Mouse (Mus musculus) adrenal gland, postnatal 10 days (tissue): ENCODE data around the gene Cd300ld. TPM values are rescaled to one million over a fixed set of nuclear protein-coding genes. Genes with fewer than 3 reads are reported as not detected.
"Not testable (repeated sequence)": the region's sequence is repeated elsewhere in the genome, so short reads cannot be mapped to it uniquely, and the experiment has no call there.

Experiments used
- DNase-seq: peaks from one replicate; pipeline ENCODE4 v3.0.0; 2021; ENCODE audit warnings: mixed read lengths
- long read RNA-seq, 2 experiments: library from polyadenylated mRNA; stranded (forward); transcript quantifications; one replicate each; pipeline ENCODE4 v2.0.0; 2021
- total RNA-seq, 2 experiments: library from RNA; stranded (reverse); gene quantifications; 2 replicates each; pipeline ENCODE4 v1.2.3; 2021

Cd300ld gene
- total RNA-seq: 1 to 10 TPM in 1 of 2 experiments, under 1 TPM in 1; 0.64 to 1.1 TPM
- long read RNA-seq, experiment 1, partial matches to known transcripts: 0 of 1 reads
- long read RNA-seq, experiment 1, other reads (novel, unspliced or antisense): 0 of 1 reads
- long read RNA-seq, experiment 2, partial matches to known transcripts: 0 of 1 reads
- long read RNA-seq, experiment 2, other reads (novel, unspliced or antisense): 0 of 1 reads

- DNase-seq: no peak
These were observed at the start of gene Cd300ld for GRCm38 (mm10) chr11:114989793-114990192. Cd300ld (minus strand) TSS chr11:114989922.

GRCm38 (mm10) chr11:115037669-115038068, 47.9 kb upstream of the Cd300ld start, which contains the start of gene Cd300ld5:
Cd300ld5 (minus strand) TSS chr11:115037769.
- not testable (repeated sequence) for DNase-seq

- not testable (repeated sequence) for DNase-seq
These were observed 37.2 kb upstream of the Cd300ld start, which contains the start of gene Cd300ld4 for GRCm38 (mm10) chr11:115026912-115027311. Cd300ld4 (minus strand) TSS chr11:115027012.

- not testable (repeated sequence) for DNase-seq
These were observed 26.4 kb upstream of the Cd300ld start, which contains the start of gene Cd300ld2 for GRCm38 (mm10) chr11:115016093-115016492. Cd300ld2 (minus strand) TSS chr11:115016193.

GRCm38 (mm10) chr11:115004070-115004469, 14.3 kb upstream of the Cd300ld start:
- DNase-seq: no peak

GRCm38 (mm10) chr11:115001474-115002040, 11.8 kb upstream of the Cd300ld start, which contains the start of gene Cd300c2:
Cd300c2 (minus strand) TSS chr11:115001880.
- DNase-seq: no peak

- DNase-seq: no peak
These were observed 7.9 kb downstream of the Cd300ld start for GRCm38 (mm10) chr11:114981866-114982265.

GRCm38 (mm10) chr11:114972726-114973125, 17.0 kb downstream of the Cd300ld start:
- DNase-seq: no peak

- no peak for DNase-seq
These were observed 20.9 kb downstream of the Cd300ld start, which contains the start of gene Cd300c for GRCm38 (mm10) chr11:114968752-114969207. Cd300c (minus strand) TSS chr11:114969157.

- peak; percentile 10 for DNase-seq
These were observed 24.4 kb downstream of the Cd300ld start for GRCm38 (mm10) chr11:114965182-114965828.

GRCm38 (mm10) chr11:114960369-114960768, 29.4 kb downstream of the Cd300ld start:
- no peak for DNase-seq

- DNase-seq: no peak
These were observed 55.6 kb downstream of the Cd300ld start, which contains the start of gene Cd300lb for GRCm38 (mm10) chr11:114934144-114934543. Cd300lb (minus strand) TSS chr11:114934386.

- DNase-seq: no peak
These were observed 56.1 kb downstream of the Cd300ld start for GRCm38 (mm10) chr11:114933591-114933990.

Other genes with a start within 250 kb of the Cd300ld start
- gene Kif19a, start 224.5 kb downstream of the Cd300ld start, total RNA-seq: 1 to 10 TPM in 1 of 2 experiments, under 1 TPM in 1; 0.67 to 1.1 TPM
- under 1 TPM; 0.21 to 0.33 TPM for gene Btbd17, start 194.0 kb downstream of the Cd300ld start, total RNA-seq
- gene Gpr142, start 191.0 kb downstream of the Cd300ld start, total RNA-seq: not detected
- gene Gprc5c, start 138.8 kb downstream of the Cd300ld start, total RNA-seq: 10 to 100 TPM; 26.2 to 27.9 TPM
- 1 to 10 TPM; 1.3 to 1.5 TPM for gene Cd300a, start 99.9 kb downstream of the Cd300ld start, total RNA-seq
- 1 to 10 TPM in 1 of 2 experiments, under 1 TPM in 1; 0.63 to 1.6 TPM for gene Cd300lb, start 55.5 kb downstream of the Cd300ld start, total RNA-seq
- not detected for gene Cd300c, start 20.8 kb downstream of the Cd300ld start, total RNA-seq
- 1 to 10 TPM; 2.3 to 2.9 TPM for gene Cd300c2, start 12.0 kb upstream of the Cd300ld start, total RNA-seq
- not detected for gene Cd300ld2, start 26.3 kb upstream of the Cd300ld start, total RNA-seq
- 1 to 10 TPM in 1 of 2 experiments, not detected in 1; 1.3 TPM for gene Cd300ld4, start 37.1 kb upstream of the Cd300ld start, total RNA-seq
- 1 to 10 TPM; 1.3 to 3.9 TPM for gene Cd300ld5, start 47.8 kb upstream of the Cd300ld start, total RNA-seq
- 1 to 10 TPM; 3.8 to 4.5 TPM for gene Cd300ld3, start 58.5 kb upstream of the Cd300ld start, total RNA-seq
- gene Cd300e, start 72.3 kb upstream of the Cd300ld start, total RNA-seq: under 1 TPM; 0.48 to 0.96 TPM
- 1 to 10 TPM; 2.4 to 2.5 TPM for gene Rab37, start 101.5 kb upstream of the Cd300ld start, total RNA-seq
- gene Cd300lf, start 144.1 kb upstream of the Cd300ld start, total RNA-seq: 1 to 10 TPM; 1.1 to 1.3 TPM
- gene Slc9a3r1, start 173.4 kb upstream of the Cd300ld start, total RNA-seq: 10 to 100 TPM; 26.3 to 30.4 TPM
- gene Tmem104, start 197.6 kb upstream of the Cd300ld start, total RNA-seq: 10 to 100 TPM in 1 of 2 experiments, 1 to 10 TPM in 1; 9.5 to 15.7 TPM
- 10 to 100 TPM; 27.4 to 28.4 TPM for gene Nat9, start 197.9 kb upstream of the Cd300ld start, total RNA-seq